Mouse (Mus musculus) heart, adult 18-20 months (tissue): ENCODE results near the gene Rpl38. TPM values are rescaled to one million over a fixed set of nuclear protein-coding genes. Genes with fewer than 3 reads are reported as not detected.

Source experiments
- DNase-seq, 2 experiments: peaks; one replicate each; pipeline ENCODE4 v3.0.0; 2021 to 2022; ENCODE audit warnings: mixed read lengths in 1 of 2
- long read RNA-seq, 2 experiments: library from polyadenylated mRNA; stranded (forward); transcript quantifications; one replicate each; pipeline ENCODE4 v2.0.0; 2021
- total RNA-seq, 2 experiments: library from RNA; stranded (reverse); gene quantifications; 2 replicates each; pipeline ENCODE4 v1.2.3; 2021

Rpl38 gene
- total RNA-seq: 100 to 1,000 TPM; 681 to 698 TPM
- long read RNA-seq, experiment 1, transcript Rpl38-203 (4 exons, 457 nt): minor isoform, 6 of 306 reads
- long read RNA-seq, experiment 1, transcript Rpl38-204 (5 exons, 371 nt): major isoform, 209 of 306 reads
- long read RNA-seq, experiment 1, transcript Rpl38-201 (5 exons, 364 nt): minor isoform, 87 of 306 reads
- long read RNA-seq, experiment 1, partial matches to known transcripts: 1 of 306 reads
- long read RNA-seq, experiment 1, other reads (novel, unspliced or antisense): 1 of 306 reads
- long read RNA-seq, experiment 2, transcript Rpl38-203 (4 exons, 457 nt): minor isoform, 8 of 350 reads
- long read RNA-seq, experiment 2, transcript Rpl38-204 (5 exons, 371 nt): major isoform, 244 of 350 reads
- long read RNA-seq, experiment 2, transcript Rpl38-201 (5 exons, 364 nt): minor isoform, 93 of 350 reads
- long read RNA-seq, experiment 2, partial matches to known transcripts: 1 of 350 reads
- long read RNA-seq, experiment 2, other reads (novel, unspliced or antisense): 1 of 350 reads

DNA sequence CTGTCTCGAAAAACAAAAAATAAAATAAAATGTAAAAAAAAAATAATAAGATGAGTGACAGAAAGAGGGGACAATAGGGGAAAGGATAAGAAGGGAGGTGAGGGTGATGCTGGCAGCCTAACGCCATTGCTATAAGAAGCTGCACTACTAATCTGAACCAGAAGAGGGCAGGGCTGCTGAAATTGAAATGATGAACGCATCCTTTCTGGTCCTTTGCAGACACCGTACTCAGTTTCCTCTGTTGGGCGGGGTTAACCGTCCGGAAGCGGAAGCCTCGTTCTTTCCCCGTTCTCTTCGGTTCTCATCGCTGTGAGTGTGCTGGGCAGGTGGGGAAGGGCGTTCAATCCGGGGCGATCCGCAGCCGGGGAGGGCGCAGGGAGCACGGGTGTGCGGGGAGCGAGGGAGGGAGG, at the start of gene Rpl38:
Rpl38 (plus strand) TSS at position 224 of the 410 bp plus-strand sequence.
- DNase-seq: peak; percentile 95 to 99

DNA sequence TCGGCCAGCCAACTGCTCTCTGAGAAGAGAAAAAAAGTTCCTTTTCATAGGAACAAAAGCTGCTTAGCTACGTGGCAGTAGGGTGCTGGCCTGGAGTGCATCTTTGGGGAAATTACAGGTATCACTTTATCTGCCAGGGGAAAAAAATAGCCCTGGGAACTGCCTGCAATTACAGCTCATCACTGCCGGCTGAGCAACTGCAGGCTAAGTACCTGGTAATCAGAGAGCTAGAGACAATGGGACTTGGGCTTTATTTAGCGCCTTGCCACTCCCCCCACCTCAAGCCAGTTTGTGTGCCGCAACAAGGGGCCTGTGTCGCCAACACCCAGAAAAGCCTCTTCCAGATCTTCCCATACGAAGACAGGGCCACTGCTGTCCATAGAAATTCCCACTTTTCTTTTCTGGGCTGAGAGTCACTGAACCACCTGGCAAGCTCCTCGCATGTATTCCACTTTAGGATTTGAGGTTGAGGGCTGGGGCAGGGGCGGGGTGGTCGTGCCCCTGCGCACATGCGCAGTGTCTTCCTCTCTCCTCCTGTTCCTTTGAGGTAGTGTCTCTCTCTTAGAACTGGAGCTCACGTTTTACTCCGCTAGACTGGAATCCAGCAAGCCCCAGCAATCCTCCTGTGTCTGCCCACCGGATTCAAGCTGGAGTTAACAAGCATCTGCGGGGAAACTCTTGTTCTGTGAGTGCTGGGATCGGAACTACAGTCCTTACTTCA, 49.5 kb upstream of the Rpl38 start:
- no peak for DNase-seq

DNA sequence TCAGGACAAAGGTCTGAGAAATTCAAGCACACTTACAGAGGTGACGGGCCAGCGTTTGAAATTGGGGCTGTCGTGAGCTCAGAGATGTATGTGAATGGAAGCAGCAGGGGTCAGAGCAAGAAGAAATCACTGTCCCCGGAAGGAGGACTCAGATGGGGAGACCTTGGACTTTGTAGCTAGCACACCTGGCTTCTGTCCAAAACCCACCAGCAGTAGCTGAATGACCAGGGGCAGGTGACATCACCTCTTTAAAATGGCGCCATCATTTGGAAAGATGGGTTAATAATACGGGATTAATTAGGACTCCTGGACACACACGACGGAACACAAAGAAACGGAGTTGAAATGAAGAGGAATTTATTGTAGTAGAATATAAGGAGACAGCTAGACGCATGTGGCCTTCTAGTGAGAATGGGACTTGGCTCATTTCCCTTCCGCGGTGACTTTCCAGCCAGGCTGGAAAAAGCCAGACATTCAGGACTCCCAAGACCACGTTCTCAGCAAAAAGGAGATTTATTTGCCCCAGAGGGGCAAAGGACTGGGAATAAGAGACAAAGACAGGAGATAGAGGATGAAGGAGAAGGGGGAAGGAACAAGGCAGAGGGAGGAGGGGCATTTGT, 42.1 kb upstream of the Rpl38 start:
- DNase-seq: no peak

- DNase-seq: no peak
Observed at GRCm38 (mm10) chr11:114627036-114627435, 41.3 kb upstream of the Rpl38 start.

- DNase-seq: no peak
Observed at GRCm38 (mm10) chr11:114628032-114628431, 40.3 kb upstream of the Rpl38 start.

DNA sequence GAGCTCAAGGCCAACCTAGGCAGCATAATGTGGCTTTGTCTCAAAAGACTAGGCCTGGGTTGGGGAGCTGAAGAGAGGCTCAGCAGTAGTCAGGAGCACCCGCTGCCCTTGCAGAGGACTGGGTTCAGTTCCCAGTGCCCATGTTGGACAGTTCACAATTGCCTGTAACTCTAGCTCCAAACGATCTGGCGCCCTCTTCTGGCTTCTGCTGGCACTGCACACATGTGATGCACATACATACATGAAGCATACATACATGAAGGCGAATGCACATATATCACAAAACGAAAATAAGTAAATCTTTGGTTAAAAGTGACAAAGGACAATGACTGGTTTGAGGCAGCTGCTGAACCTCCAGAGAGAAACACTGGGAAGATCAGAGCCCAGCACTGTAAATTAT, 38.3 kb upstream of the Rpl38 start:
- no peak for DNase-seq

DNA sequence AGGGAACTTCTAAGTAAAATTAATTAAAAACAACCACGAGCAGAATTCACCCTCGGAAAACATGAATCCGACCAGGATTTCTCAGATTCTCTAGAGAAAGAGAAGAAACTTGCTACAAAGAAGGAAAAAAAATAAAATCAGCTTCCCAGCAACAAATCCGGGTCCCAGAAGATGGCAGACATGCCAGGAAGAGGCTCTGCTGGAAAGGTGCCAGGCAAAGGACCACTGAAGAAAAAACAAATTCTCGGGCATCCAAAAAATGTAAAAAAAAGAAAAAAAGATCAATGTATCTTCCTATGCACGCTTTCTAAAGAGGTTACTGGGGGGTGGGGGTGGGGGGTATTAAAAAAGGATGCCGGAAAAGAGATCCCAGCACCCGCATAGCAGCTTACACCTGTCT, 36.1 kb upstream of the Rpl38 start:
- DNase-seq: no peak

DNA sequence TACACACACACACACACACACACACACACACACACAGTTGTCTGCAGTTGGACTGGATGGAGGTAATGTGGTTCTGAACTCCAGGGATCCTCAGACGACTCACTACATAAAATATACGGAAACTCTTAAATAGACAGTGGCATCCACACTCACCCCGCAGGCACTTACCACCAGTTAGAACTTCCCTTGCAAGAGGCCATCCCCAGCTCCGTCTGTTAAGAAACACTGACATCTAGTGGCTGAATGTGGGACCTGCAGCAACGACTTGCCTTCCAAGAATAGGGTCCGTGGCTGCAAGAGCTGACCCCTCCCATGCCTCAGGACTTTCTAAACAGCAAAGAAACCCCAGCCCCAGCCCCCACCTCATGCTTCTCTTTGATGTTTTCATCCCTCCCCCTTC, 32.0 kb upstream of the Rpl38 start:
- peak; percentile 61 to 88 for DNase-seq

DNA sequence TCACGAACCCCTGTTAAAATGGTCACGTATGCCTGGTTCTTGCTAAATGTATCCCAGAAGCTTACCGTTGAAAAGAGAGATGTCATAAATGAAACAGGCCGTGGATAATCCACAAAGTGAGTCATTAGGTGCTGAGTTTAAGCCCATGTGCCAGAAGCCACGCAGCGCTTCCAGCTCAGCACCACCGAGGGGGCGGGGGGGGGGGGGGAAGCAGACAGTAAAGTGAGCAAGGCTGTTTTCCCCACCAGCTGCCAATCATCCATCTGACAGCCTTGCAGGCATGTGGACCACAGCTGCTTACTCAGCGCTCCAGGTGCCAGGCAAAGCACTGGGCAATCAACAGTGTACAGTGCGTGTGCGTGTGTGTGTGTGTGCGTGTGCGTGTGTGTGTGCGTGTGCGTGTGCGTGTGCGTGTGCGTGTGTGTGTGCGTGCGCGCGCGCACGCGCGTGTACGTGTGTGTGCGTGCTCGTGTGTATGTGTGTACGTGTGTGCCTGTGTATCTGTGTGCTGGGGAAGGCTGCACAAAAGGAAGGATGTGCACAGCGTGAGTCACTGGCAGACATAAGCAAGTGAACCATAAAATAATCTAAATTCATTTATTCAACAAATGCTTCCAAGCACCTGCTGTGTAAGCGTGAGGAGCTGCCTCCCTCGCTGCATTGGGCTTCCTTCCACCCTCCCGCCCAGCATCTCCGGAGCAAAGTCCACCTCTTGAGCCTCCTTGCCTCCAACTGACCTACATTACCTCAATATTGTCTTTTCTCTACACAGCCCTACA, 31.4 kb upstream of the Rpl38 start:
- no peak for DNase-seq

GRCm38 (mm10) chr11:114638647-114639290, 29.6 kb upstream of the Rpl38 start:
- no peak for DNase-seq

GRCm38 (mm10) chr11:114639681-114640103, 28.6 kb upstream of the Rpl38 start:
- no peak for DNase-seq

DNA sequence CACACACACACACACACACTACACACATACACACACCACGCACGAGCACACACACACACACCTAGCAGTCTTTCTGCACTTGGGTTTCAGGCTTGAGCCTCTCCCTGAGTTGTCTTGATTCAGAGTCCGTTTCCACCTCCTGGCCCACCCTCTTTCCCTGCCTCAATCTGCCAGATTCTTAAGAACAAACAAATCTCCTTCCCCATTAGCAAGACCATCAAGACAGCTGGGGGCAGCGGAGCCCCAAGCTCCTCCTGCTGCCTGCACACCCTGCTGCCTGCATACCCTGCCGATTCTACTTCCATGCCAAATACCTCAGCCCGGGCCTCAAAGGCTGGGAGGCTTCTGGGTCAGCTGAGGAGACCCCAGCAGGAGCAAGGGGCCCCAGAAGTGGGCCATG, 27.7 kb upstream of the Rpl38 start:
- DNase-seq: no peak

DNA sequence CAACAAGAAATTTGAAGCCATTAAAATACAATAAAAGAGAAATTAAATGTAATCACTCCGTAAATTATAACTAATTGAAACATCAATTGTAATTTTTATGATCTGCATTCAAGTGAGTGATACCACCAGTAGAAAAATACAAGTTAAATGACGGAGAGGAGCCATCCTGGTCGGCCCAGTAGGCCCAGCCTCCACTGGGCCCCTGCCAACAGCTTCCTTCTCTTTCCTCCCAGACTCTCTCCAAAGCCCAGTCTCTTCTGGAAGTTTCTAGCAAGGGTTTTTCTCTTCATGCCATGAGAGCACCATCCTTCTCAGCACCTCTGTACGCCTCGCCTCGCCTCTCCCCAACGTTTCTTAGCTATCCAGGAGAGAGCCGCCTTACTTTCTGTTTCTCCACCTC, 27.2 kb upstream of the Rpl38 start:
- no peak for DNase-seq

DNA sequence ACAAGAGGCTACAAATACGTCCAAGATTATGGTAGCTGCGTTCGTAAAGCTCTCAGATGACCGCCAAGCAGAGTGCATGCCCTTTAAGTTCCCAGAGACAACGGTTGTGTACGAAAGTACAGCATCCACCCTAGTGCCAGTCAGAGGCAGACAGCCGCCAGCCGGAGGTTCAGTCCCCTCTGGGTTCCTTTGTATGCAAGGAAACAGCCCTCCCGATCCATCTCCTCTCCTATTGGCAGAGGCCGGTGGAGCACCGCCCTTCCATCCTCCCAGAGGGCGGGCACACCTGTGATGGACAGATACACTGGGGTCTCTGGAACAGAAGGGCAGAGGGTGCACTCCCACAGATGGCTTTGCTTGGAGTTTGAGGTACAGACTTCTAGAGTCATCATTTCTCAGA, 26.1 kb upstream of the Rpl38 start:
- DNase-seq: no peak

DNA sequence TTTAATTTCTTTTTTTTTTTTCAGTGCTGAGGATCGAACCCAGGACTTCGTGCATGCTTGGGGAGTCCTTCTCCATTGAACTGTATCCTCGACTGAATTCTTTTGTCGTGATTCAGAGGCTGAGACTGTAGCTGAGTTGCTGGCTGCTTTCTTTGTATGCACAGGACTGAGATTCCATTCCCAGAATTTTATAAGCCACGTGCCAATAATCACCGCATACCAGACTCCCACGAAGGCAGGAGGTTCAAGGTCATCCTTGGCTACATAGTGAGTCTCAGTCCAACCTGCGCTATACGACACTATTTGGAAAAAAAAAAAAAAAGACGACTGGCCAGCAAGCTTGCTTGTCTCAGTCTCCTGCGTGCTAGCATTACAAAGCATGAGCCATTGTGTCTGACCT, 25.4 kb upstream of the Rpl38 start:
- DNase-seq: no peak

DNA sequence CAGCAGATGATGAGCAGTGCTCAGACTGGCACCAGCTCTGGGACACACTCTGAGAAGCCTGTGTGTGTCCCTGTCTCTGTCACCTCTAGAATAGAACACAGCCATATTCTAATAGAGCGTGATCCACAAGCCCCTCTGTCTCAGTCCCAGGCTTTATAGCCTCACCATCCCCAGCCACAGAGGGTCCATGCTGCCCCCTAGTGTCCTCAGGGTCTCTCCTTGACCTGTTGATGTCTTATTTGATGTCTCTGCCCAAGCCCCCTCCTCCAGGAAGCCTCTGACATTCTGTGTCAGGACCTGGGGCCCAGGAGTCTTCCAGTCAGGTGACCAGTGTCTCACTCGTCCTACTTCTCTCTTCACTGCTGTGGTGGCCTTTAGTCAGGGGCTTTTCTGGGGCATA, 24.2 kb upstream of the Rpl38 start:
- DNase-seq: no peak

DNA sequence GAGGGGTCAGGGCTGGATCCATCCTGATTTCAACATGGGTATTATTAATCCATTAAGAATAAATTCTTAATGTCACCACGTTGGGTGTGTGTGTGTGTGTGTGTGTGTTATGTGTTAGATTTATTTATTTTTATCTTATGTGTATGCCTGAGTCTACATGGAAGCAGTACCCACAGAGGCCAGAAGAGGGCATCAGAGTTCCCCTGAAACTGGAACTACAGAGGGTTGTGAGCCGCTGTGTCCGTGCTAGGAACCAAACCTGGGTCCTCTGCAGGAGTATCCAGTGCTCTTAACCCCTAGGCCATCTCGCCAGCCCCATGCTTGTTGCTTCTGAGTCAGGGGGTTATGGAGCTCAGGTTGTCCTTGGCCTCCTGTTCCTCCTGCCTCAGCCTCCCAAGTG, 18.8 kb upstream of the Rpl38 start:
- DNase-seq: no peak

GRCm38 (mm10) chr11:114652531-114652930, 15.8 kb upstream of the Rpl38 start:
- DNase-seq: no peak

GRCm38 (mm10) chr11:114653664-114654063, 14.7 kb upstream of the Rpl38 start:
- DNase-seq: no peak

GRCm38 (mm10) chr11:114654552-114654951, 13.8 kb upstream of the Rpl38 start:
- no peak for DNase-seq

DNA sequence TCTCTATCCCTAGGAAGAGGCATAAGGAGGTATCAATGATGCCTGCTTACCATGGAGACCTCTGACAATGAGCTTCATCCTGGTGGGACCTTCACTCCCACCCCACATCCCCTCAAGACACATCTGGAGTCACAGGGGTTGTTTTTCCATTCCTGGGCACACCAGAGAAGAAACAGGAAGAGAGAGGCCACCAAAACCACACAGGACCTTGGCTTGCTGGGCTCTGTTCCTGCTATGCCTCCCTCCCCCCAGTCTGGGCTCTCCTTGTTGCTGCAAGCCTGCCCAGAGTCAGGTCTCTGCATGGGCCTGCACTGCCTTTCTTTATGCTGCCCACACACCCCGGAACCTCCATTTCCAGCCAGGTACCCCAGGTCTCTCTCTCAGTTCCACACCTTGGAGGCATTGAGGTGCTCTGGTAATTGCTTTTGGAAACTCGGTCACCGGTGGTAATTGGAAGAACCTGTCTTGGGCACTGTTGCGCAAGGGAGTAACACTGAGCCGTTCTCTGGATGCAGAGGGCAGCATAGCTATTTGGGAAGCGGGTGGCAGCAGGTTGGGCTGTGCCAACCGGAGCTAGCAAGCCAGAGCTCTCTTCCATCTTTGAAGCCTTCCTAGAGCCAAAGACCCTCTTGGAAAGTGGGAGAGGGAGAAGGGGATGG, 12.8 kb upstream of the Rpl38 start:
- DNase-seq: no peak
